Mouse (Mus musculus) CH12.LX (cell line): Measurements from ENCODE around the gene Pitpnm3.

Source experiments
- CHD1 ChIP-seq: IDR thresholded peaks from 2 replicates; pipeline ENCODE4 v1.6.1; 2012; ENCODE audit warnings: low read depth, low read length, improper control_type of control experiment, inconsistent platforms
- CTCF ChIP-seq, 2 experiments: IDR thresholded peaks in 1 of 2; conservative IDR thresholded peaks in 1 of 2; 2 replicates each; pipeline ENCODE4 v1.5.1; 2011 to 2012; ENCODE audit warnings: low read depth in 2 of 2, low read length in 2 of 2, improper control_type of control experiment in 1 of 2, inconsistent platforms in 1 of 2, mild to moderate bottlenecking in 1 of 2, moderate library complexity in 1 of 2
- EP300 ChIP-seq: IDR thresholded peaks from 2 replicates; pipeline ENCODE4 v1.6.1; 2011; ENCODE audit warnings: low read length, improper control_type of control experiment
- ETS1 ChIP-seq: conservative IDR thresholded peaks from 2 replicates; pipeline ENCODE4 v1.6.1; 2012; ENCODE audit warnings: low read depth, mild to moderate bottlenecking, inconsistent platforms, low read length, improper control_type of control experiment, moderate library complexity
- IRF4 ChIP-seq: IDR thresholded peaks from 2 replicates; pipeline ENCODE4 v1.6.1; 2014; ENCODE audit warnings: low read depth, mild to moderate bottlenecking, inconsistent platforms, low read length, improper control_type of control experiment
- NRF1 ChIP-seq: IDR thresholded peaks from 2 replicates; pipeline ENCODE4 v1.6.1; 2014; ENCODE audit warnings: low read depth, mild to moderate bottlenecking, inconsistent platforms, low read length, improper control_type of control experiment, moderate library complexity
- POLR2A ChIP-seq: IDR thresholded peaks from 2 replicates; pipeline ENCODE4 v1.6.1; 2011; ENCODE audit warnings: low read depth, mild to moderate bottlenecking, improper control_type of control experiment, low read length
- RAD21 ChIP-seq: IDR thresholded peaks from 2 replicates; pipeline ENCODE4 v1.6.1; 2011; ENCODE audit warnings: low read depth, mild to moderate bottlenecking, low read length, improper control_type of control experiment, moderate library complexity
- SIN3A ChIP-seq: IDR thresholded peaks from 2 replicates; pipeline ENCODE4 v1.6.1; 2012; ENCODE audit warnings: low read length, improper control_type of control experiment, inconsistent platforms
- SMC3 ChIP-seq: IDR thresholded peaks from 2 replicates; pipeline ENCODE4 v1.6.1; 2011; ENCODE audit warnings: low read depth, low read length, improper control_type of control experiment

DNA sequence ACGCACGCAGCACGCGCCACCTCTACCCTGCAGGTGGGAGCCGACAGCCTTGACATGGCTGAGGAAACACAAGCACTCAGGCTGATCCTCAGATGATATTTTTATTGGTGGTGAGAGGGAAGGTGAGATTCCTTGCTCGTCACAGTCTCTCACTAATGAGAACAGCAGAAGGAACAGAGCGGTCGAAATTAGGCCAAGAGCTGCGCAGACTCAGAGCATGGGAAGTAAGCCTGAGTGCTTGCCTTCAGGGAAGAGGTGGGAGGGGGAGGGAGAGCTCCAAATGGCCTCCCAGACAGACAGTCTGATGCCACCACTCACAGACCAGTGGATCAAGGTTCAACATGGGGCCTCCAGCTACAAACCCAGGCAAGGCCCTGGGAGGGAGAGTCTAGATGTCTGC is 109.1 kb downstream of the Pitpnm3 start:
- TF ChIP-seq SIN3A: no peak
- TF ChIP-seq IRF4: no peak
- no peak for TF ChIP-seq POLR2A
- no peak for TF ChIP-seq CTCF (conservative IDR thresholded peaks at IDR 0.05 in 1 of 2, IDR thresholded peaks at IDR 0.05 in 1 of 2; ENCODE audit: low read depth in 2 of 2, low read length in 2 of 2)
- TF ChIP-seq NRF1: no peak
- TF ChIP-seq ETS1: no peak
- TF ChIP-seq EP300: no peak
- TF ChIP-seq CHD1: no peak
- TF ChIP-seq SMC3: no peak
- TF ChIP-seq RAD21: no peak
